Mouse (Mus musculus) small intestine, adult 2 months (tissue): ENCODE results near the gene Srp54c.
"Not testable (repeated sequence)": the region's sequence is repeated elsewhere in the genome, so short reads cannot be mapped to it uniquely, and the experiment has no call there.

Experiments
- CTCF ChIP-seq: fragments of 200-500 bp; IDR thresholded peaks from 2 replicates; pipeline ENCODE4 v1.5.1; 2012; ENCODE audit warnings: low read depth, mild to moderate bottlenecking, control low read depth, inconsistent platforms, low read length, moderate library complexity, mixed read lengths; ENCODE audit not compliant: insufficient replicate concordance, insufficient read length; ENCODE audit errors: extremely low read depth
- POLR2A ChIP-seq: fragments of 200-500 bp; IDR thresholded peaks from 2 replicates; pipeline ENCODE4 v1.6.1; 2012; ENCODE audit warnings: low read depth, mild to moderate bottlenecking, control low read depth, inconsistent platforms, low read length, moderate library complexity

DNA sequence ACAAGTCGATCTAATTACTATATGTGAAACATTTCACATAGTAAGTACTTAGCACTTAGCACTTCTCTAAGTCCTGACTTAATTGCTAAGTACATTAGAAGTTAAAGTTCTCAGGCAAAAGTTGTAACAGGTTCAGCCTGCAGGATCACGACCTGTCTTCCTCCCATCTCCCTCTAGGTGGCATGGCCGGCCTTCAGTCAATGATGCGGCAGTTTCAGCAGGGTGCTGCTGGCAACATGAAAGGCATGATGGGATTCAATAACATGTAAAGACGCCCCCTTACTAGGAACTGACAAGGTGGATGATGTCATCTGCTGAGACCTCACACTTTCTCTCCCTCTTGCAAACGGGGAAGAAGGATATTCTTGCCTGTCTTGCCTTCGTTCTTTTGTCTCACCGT lies 32.0 kb downstream of the Srp54c start:
- TF ChIP-seq POLR2A, CTCF: not testable (repeated sequence)
